Mouse (Mus musculus): ENCODE measurements around the gene Ppp1r37. TPM values are rescaled to one million over a fixed set of nuclear protein-coding genes. Genes with fewer than 3 reads are reported as not detected.
A peak's percentile ranks its signal among the peaks of the same experiment; 100 is the strongest.

Ppp1r37 gene
- polyA plus RNA-seq, 1 experiment from 2014 or later = 7.1 TPM

- no peak overlapping the region for H3K27ac ChIP-seq (ENCODE audit: low read length)
- H3K4me3 ChIP-seq (ENCODE audit: low read depth, low read length) = no peak overlapping the region
- H3K27me3 ChIP-seq (ENCODE audit: control insufficient read depth, insufficient read depth, low read length) = no peaks in the 10 kb centered on the region
- ATAC-seq (ENCODE audit: insufficient number of reproducible peaks, insufficient read depth, low FRiP score, low read depth) = no peak
- no peak overlapping the region for H3K9ac ChIP-seq (replicated peaks; ENCODE audit: low read depth, low read length)
- no peak overlapping the region for H3K4me2 ChIP-seq (replicated peaks; ENCODE audit: low read depth, low read length)
- WGBS = 83% methylated on average over 3 of the region's 3 CpGs
- H3K9me3 ChIP-seq (ENCODE audit: control insufficient read depth, low read depth, low read length) = no peaks in the 10 kb centered on the region
- peaks cover 23% of the 10 kb centered on the region for H3K36me3 ChIP-seq (ENCODE audit: control insufficient read depth, insufficient read depth, low read length)
- peaks cover 19% of the 10 kb centered on the region for H3K4me1 ChIP-seq (ENCODE audit: control insufficient read depth, insufficient read depth, low read length)
Measured at GRCm38 (mm10) chr7:19563884-19564283, 1.0 kb upstream of the Ppp1r37 start.

- Histone ChIP-seq H3K27me3 (ENCODE audit: control insufficient read depth, insufficient read depth, low read length) (no peaks in the 10 kb centered on the region), H3K36me3 (ENCODE audit: control insufficient read depth, insufficient read depth, low read length) (peaks cover 18% of the 10 kb centered on the region), H3K27ac (ENCODE audit: low read length) (peak overlapping the region; percentile 92), H3K4me1 (ENCODE audit: control insufficient read depth, insufficient read depth, low read length) (peaks cover 19% of the 10 kb centered on the region), H3K4me2 (replicated peaks; ENCODE audit: low read depth, low read length) (peak overlapping the region; percentile 77), H3K9ac (replicated peaks; ENCODE audit: low read depth, low read length) (peak overlapping the region; percentile 91), H3K9me3 (ENCODE audit: control insufficient read depth, low read depth, low read length) (no peaks in the 10 kb centered on the region), H3K4me3 (ENCODE audit: low read depth, low read length) (peak overlapping the region; percentile 100)
- WGBS = under 1% methylated on average over 97 of the region's 102 CpGs
- peak; percentile 84 for ATAC-seq (ENCODE audit: insufficient number of reproducible peaks, insufficient read depth, low FRiP score, low read depth)
Measured at GRCm38 (mm10) chr7:19561765-19562642, 872 bp downstream of the Ppp1r37 start.

GRCm38 (mm10) chr7:19561431-19561764 lies 1.5 kb downstream of the Ppp1r37 start:
- peak overlapping the region; percentile 100 for H3K4me3 ChIP-seq (ENCODE audit: low read depth, low read length)
- H3K27me3 ChIP-seq (ENCODE audit: control insufficient read depth, insufficient read depth, low read length) = no peaks in the 10 kb centered on the region
- H3K9ac ChIP-seq (replicated peaks; ENCODE audit: low read depth, low read length) = peak overlapping the region; percentile 91
- peak overlapping the region; percentile 92 for H3K27ac ChIP-seq (ENCODE audit: low read length)
- peaks cover 18% of the 10 kb centered on the region for H3K36me3 ChIP-seq (ENCODE audit: control insufficient read depth, insufficient read depth, low read length)
- WGBS = under 1% methylated on average over 11 of the region's 11 CpGs
- no peaks in the 10 kb centered on the region for H3K9me3 ChIP-seq (ENCODE audit: control insufficient read depth, low read depth, low read length)
- peak overlapping the region; percentile 77 for H3K4me2 ChIP-seq (replicated peaks; ENCODE audit: low read depth, low read length)
- H3K4me1 ChIP-seq (ENCODE audit: control insufficient read depth, insufficient read depth, low read length) = peaks cover 19% of the 10 kb centered on the region
- ATAC-seq (ENCODE audit: insufficient number of reproducible peaks, insufficient read depth, low FRiP score, low read depth) = no peak

DNA sequence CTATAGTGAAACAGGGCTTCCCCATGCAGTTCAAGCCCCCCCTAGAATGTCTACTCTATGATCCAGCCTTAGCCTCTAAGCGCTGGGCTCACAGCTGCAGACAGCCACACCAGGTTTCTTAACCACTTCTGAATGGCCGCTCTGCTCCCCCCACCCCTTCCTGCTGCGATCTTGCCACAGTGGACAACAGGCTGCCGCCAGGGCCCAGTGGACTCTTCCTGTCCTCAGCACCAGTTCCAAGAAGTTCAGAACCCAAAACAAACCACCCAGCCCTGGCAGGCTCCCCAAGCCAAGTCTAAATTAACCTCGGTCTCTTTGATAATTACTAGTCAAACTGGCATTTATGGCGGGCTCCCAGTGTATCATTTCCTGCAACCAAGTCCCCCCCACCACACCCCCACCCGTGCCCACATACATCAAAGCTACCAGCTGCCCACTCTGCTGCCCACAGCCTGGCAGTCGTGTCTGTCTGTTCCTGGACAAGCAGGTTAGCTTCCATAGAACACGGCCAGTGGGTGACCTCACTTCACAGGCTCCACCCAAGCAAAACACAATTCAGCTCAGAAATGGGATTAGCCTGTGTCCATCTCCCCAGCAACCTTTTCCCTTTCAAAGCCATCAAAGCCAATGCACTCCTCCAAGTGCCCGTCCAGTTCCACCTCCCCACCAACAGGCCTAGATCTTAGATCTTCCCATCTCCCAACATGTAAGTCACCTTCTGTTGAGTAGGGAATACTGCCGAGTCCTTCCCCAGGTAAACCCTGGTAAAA lies 2.2 kb downstream of the Ppp1r37 start:
- H3K9me3 ChIP-seq (ENCODE audit: control insufficient read depth, low read depth, low read length) = no peaks in the 10 kb centered on the region
- H3K4me2 ChIP-seq (replicated peaks; ENCODE audit: low read depth, low read length) = peak overlapping the region; percentile 77
- H3K4me1 ChIP-seq (ENCODE audit: control insufficient read depth, insufficient read depth, low read length) = peaks cover 19% of the 10 kb centered on the region
- H3K9ac ChIP-seq (replicated peaks; ENCODE audit: low read depth, low read length) = peak overlapping the region; percentile 91
- H3K4me3 ChIP-seq (ENCODE audit: low read depth, low read length) = peak overlapping the region; percentile 100
- peak overlapping the region; percentile 92; the same call in 1 of the 2 replicates for H3K27ac ChIP-seq (ENCODE audit: low read length)
- H3K36me3 ChIP-seq (ENCODE audit: control insufficient read depth, insufficient read depth, low read length) = peaks cover 19% of the 10 kb centered on the region
- 26% methylated on average over 11 of the region's 11 CpGs for WGBS
- no peak for ATAC-seq (ENCODE audit: insufficient number of reproducible peaks, insufficient read depth, low FRiP score, low read depth)
- H3K27me3 ChIP-seq (ENCODE audit: control insufficient read depth, insufficient read depth, low read length) = no peaks in the 10 kb centered on the region

- Histone ChIP-seq H3K36me3 (ENCODE audit: control insufficient read depth, insufficient read depth, low read length) (peaks cover 4% of the 10 kb centered on the region), H3K4me2 (replicated peaks; ENCODE audit: low read depth, low read length) (no peak overlapping the region), H3K27ac (ENCODE audit: low read length) (no peak overlapping the region), H3K4me3 (ENCODE audit: low read depth, low read length) (no peak overlapping the region), H3K27me3 (ENCODE audit: control insufficient read depth, insufficient read depth, low read length) (no peaks in the 10 kb centered on the region), H3K9me3 (ENCODE audit: control insufficient read depth, low read depth, low read length) (no peaks in the 10 kb centered on the region), H3K4me1 (ENCODE audit: control insufficient read depth, insufficient read depth, low read length) (peaks cover 19% of the 10 kb centered on the region), H3K9ac (replicated peaks; ENCODE audit: low read depth, low read length) (no peak overlapping the region)
- no peak for ATAC-seq (ENCODE audit: insufficient number of reproducible peaks, insufficient read depth, low FRiP score, low read depth)
- 40% methylated on average over 2 of the region's 2 CpGs for WGBS
Measured at GRCm38 (mm10) chr7:19558965-19559364, 3.9 kb downstream of the Ppp1r37 start.

GRCm38 (mm10) chr7:19557982-19558900 lies 4.6 kb downstream of the Ppp1r37 start:
- Histone ChIP-seq H3K4me1 (ENCODE audit: control insufficient read depth, insufficient read depth, low read length) (peaks cover 19% of the 10 kb centered on the region), H3K27me3 (ENCODE audit: control insufficient read depth, insufficient read depth, low read length) (no peaks in the 10 kb centered on the region), H3K4me2 (replicated peaks; ENCODE audit: low read depth, low read length) (no peak overlapping the region), H3K27ac (ENCODE audit: low read length) (no peak overlapping the region), H3K36me3 (ENCODE audit: control insufficient read depth, insufficient read depth, low read length) (peaks cover 4% of the 10 kb centered on the region), H3K4me3 (ENCODE audit: low read depth, low read length) (no peak overlapping the region), H3K9me3 (ENCODE audit: control insufficient read depth, low read depth, low read length) (no peaks in the 10 kb centered on the region), H3K9ac (replicated peaks; ENCODE audit: low read depth, low read length) (no peak overlapping the region)
- ATAC-seq (ENCODE audit: insufficient number of reproducible peaks, insufficient read depth, low FRiP score, low read depth) = 0 out of 2 replicates have a peak, but pooled peaks have one; percentile 19
- WGBS = 86% methylated on average over 6 of the region's 6 CpGs

- no peak overlapping the region for H3K4me3 ChIP-seq (ENCODE audit: low read depth, low read length)
- 94% methylated on average over 2 of the region's 2 CpGs for WGBS
- peaks cover 19% of the 10 kb centered on the region for H3K4me1 ChIP-seq (ENCODE audit: control insufficient read depth, insufficient read depth, low read length)
- H3K27ac ChIP-seq (ENCODE audit: low read length) = no peak overlapping the region
- no peaks in the 10 kb centered on the region for H3K27me3 ChIP-seq (ENCODE audit: control insufficient read depth, insufficient read depth, low read length)
- H3K4me2 ChIP-seq (replicated peaks; ENCODE audit: low read depth, low read length) = no peak overlapping the region
- H3K9me3 ChIP-seq (ENCODE audit: control insufficient read depth, low read depth, low read length) = no peaks in the 10 kb centered on the region
- H3K36me3 ChIP-seq (ENCODE audit: control insufficient read depth, insufficient read depth, low read length) = peaks cover 4% of the 10 kb centered on the region
- ATAC-seq (ENCODE audit: insufficient number of reproducible peaks, insufficient read depth, low FRiP score, low read depth) = no peak
- no peak overlapping the region for H3K9ac ChIP-seq (replicated peaks; ENCODE audit: low read depth, low read length)
Measured at GRCm38 (mm10) chr7:19557086-19557485, 5.8 kb downstream of the Ppp1r37 start.

- no peak overlapping the region for H3K4me3 ChIP-seq (ENCODE audit: low read depth, low read length)
- no peak overlapping the region for H3K9ac ChIP-seq (replicated peaks; ENCODE audit: low read depth, low read length)
- H3K36me3 ChIP-seq (ENCODE audit: control insufficient read depth, insufficient read depth, low read length) = peaks cover 4% of the 10 kb centered on the region
- H3K27ac ChIP-seq (ENCODE audit: low read length) = no peak overlapping the region
- no peaks in the 10 kb centered on the region for H3K27me3 ChIP-seq (ENCODE audit: control insufficient read depth, insufficient read depth, low read length)
- 81% methylated on average over 1 of the region's 1 CpGs for WGBS
- H3K4me2 ChIP-seq (replicated peaks; ENCODE audit: low read depth, low read length) = no peak overlapping the region
- ATAC-seq (ENCODE audit: insufficient number of reproducible peaks, insufficient read depth, low FRiP score, low read depth) = no peak
- H3K9me3 ChIP-seq (ENCODE audit: control insufficient read depth, low read depth, low read length) = no peaks in the 10 kb centered on the region
- 0 out of 2 replicates have a peak, but pooled peaks cover 1% of the 10 kb centered on the region for H3K4me1 ChIP-seq (ENCODE audit: control insufficient read depth, insufficient read depth, low read length)
Measured at GRCm38 (mm10) chr7:19554168-19554567, 8.7 kb downstream of the Ppp1r37 start.

All from stomach, embryonic 14.5 days (tissue).